Mouse (Mus musculus) layer of hippocampus, postnatal 36 days (tissue): ENCODE measurements around the gene Ttyh3. TPM values are rescaled to one million over a fixed set of nuclear protein-coding genes. Genes with fewer than 3 reads are reported as not detected.

Experiments used
- DNase-seq, 2 experiments: peaks; one replicate each; pipeline ENCODE4 v3.0.0; 2022
- total RNA-seq, 2 experiments: library from RNA; stranded (reverse); gene quantifications; 2 replicates each; pipeline ENCODE4 v1.2.3; 2021

The Ttyh3 gene
- total RNA-seq, 2 experiments from 2014 or later, result 191 to 221 TPM

DNA sequence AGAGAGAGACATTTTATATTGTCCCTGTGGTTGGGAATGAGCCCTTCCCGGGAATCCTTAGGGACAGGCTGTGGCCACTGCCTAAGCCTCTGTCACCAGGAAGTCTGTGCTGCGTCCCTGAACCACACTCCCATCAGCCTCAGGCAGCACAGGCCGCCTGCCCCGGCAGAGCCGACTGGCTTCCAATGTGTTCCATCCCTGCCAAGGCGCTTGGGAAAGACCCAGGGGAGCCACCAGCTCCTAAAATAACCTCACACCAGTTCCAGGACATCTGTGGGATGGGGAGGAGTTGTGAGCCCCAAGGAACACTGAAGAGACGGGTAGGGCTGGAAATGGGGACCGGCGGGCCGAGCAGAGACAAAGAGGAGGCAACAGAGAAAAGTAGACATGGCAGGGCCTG is 77.2 kb downstream of the Ttyh3 start:
- DNase-seq, result peak; percentile 27 to 37

DNA sequence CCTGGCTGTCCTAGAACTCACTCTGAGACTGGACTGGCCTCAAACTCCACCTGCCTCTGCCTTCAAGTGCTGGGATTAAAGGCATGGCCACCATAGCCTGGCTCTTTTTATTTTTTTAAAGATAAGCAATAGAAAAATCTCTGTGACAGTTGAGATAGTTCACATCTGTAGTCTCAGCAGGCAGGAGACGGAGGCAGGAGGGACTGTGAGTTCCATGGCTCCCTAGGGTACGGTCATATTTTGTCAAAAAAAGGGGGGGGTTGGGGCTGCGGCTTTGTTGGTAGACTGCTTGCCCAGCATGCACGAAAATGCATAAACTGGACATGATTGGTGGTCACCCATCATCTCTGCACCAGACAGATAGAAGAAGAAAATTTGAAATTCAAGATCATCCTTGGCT is 77.6 kb downstream of the Ttyh3 start:
- no peak for DNase-seq

Other genes with a start within 250 kb of the Ttyh3 start
- 10 to 100 TPM; 89.9 to 95.7 TPM for gene Eif3b, start 229.7 kb downstream of the Ttyh3 start, total RNA-seq
- gene Gm4869, start 203.4 kb downstream of the Ttyh3 start, total RNA-seq, result not detected
- 10 to 100 TPM; 18.9 to 19.2 TPM for gene Chst12, start 143.5 kb downstream of the Ttyh3 start, total RNA-seq
- gene Grifin, start 84.0 kb downstream of the Ttyh3 start, total RNA-seq, result under 1 TPM in 1 of 2 experiments, not detected in 1; 0.62 TPM
- 10 to 100 TPM; 20.3 to 30.8 TPM for gene Lfng, start 41.7 kb downstream of the Ttyh3 start, total RNA-seq
- gene Iqce, start 53.3 kb upstream of the Ttyh3 start, total RNA-seq, result 10 to 100 TPM; 48.7 to 66.2 TPM
- 10 to 100 TPM; 19.5 to 21.0 TPM for gene Brat1, start 56.0 kb upstream of the Ttyh3 start, total RNA-seq
- 10 to 100 TPM; 12.1 to 13.0 TPM for gene Amz1, start 75.1 kb upstream of the Ttyh3 start, total RNA-seq
- 10 to 100 TPM; 94.9 to 97.7 TPM for gene Gna12, start 181.4 kb upstream of the Ttyh3 start, total RNA-seq